Mouse (Mus musculus) monocyte, adult 59 days (primary cell): Measurements from ENCODE around the gene Tmcc3. TPM values are rescaled to one million over a fixed set of nuclear protein-coding genes. Genes with fewer than 3 reads are reported as not detected.

Experiments used
- total RNA-seq, 2 experiments: library from RNA; stranded (reverse); gene quantifications; one replicate each; pipeline ENCODE4 v1.2.4; 2023

Gene Tmcc3
- 10 to 100 TPM; 32.1 to 32.9 TPM for total RNA-seq

GRCm38 (mm10) chr10:94311511-94312006 lies at the start of gene Tmcc3:
Gene Tmcc3, plus strand, starts transcription at chr10:94311949.

GRCm38 (mm10) chr10:94298471-94298870 lies 13.3 kb upstream of the Tmcc3 start, which contains the start of gene Gm4792:
Gene Gm4792, minus strand, starts transcription at chr10:94298703.

Other genes starting within 250 kb of the Tmcc3 start
- gene Nr2c1, start 163.9 kb upstream of the Tmcc3 start, total RNA-seq, result 1 to 10 TPM; 8.6 to 9.2 TPM
- 10 to 100 TPM; 38.0 to 39.4 TPM for gene Ndufa12, start 113.2 kb upstream of the Tmcc3 start, total RNA-seq
- gene Gm4792, start 13.2 kb upstream of the Tmcc3 start, total RNA-seq, result not detected